Mouse (Mus musculus) spleen, embryonic (tissue): ENCODE data around the gene Snu13.

Source experiments
- CTCF ChIA-PET: fragments of 350-600 bp; sonication (Branson Sonifier 250); formaldehyde crosslinking; loops from one replicate; lab custom pipeline; 2022; lab: Charles Lee

The Snu13 gene

GRCm38 (mm10) chr15:82047080-82047883 is at the start of gene Snu13:
TSS of gene Snu13 (minus strand) at chr15:82047598.
- CTCF ChIA-PET = no interaction called here

DNA sequence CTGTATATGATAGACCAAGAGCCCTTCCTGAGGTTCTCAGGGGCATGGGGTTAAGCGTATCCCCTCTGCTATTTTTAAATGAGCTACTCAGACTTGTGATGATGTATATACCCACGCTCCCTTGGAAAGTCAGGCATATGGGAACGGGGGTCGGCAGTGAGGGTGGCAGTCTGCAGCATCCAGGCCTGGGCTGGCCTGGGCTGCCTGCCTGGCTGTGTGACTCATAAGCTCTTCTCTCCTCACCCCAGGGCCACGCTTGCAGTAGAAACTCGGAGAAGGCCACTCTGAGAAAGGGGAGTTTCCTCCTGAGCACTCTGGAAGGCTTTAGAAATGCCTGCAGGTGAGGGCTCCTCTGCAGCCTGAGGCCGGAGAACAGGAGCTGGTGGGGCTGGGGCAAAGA is 43.7 kb upstream of the Snu13 start:
- CTCF ChIA-PET = no interaction called here

DNA sequence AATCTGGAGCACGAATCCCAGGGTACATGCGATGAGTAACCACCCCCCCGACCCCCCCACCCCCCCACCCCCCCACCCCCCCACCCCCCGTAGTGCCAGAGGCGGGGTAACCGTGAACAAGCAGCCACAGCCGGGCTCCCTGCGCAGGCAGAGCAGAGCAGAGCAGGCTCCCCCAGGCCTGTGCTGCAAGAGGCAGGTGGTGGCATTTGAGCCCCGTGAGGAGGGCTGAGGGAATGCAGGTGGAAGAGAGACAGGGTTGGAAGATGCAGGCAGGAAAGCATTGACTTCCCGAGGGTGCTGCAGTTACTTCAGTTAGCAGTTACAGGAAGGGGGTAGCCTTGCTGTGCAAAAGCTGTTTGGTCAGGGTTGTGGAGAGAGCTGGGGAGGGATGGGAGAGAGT is 39.9 kb upstream of the Snu13 start:
- CTCF ChIA-PET = interaction anchor here (0.6 kb wide), 1 partner anchor 16 kb away, joined by 5 read pairs; no protein-coding TSS in a partner anchor

DNA sequence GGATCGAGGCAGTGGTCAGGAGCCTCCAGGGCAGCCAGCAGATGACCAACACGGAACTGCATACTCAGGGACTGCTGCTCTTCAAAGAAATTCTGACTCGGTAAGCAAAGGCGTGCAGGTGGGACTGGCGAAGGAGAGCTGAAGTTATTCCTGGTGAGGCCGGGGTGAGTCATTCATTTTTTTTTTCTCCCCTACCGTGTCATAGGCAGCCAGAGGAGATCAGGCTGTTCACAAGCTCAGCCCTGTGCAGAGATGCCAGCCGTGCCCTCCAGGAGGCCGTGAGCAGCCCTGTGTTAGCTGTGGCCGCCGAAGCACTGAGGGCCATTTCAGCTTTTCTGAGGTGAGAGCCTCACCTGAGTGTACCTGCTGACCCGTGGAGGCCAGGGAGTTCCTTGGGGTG is 38.7 kb upstream of the Snu13 start:
- CTCF ChIA-PET = interaction anchor here (0.6 kb wide), 2 partner anchors 115 to 923 kb away, joined by 3 to 4 read pairs; no protein-coding TSS in a partner anchor

DNA sequence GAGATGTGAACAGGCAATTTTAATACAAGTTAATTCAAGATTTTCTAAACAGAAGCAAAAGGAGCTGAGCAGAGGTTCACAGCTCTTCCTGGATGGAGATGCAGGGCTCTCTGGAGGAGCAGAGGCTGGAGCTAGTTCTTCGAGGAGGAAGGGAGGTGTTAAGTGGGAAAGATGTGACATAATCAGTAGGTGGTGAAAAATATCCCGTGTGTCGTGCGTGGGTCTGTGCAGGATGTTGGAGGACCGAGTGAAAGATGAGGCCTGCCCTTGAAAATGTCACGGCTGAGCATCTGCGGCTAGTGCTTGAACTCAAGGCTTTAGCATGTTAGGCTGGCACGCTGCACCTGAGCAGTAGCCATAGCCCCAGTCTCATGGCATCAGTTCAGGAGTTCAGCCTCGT is 38.2 kb upstream of the Snu13 start:
- CTCF ChIA-PET = interaction anchor here (0.6 kb wide), 2 partner anchors 114 to 924 kb away, joined by 3 to 4 read pairs; no protein-coding TSS in a partner anchor

- CTCF ChIA-PET = no interaction called here
Observed at GRCm38 (mm10) chr15:82081161-82081560, 33.8 kb upstream of the Snu13 start.

DNA sequence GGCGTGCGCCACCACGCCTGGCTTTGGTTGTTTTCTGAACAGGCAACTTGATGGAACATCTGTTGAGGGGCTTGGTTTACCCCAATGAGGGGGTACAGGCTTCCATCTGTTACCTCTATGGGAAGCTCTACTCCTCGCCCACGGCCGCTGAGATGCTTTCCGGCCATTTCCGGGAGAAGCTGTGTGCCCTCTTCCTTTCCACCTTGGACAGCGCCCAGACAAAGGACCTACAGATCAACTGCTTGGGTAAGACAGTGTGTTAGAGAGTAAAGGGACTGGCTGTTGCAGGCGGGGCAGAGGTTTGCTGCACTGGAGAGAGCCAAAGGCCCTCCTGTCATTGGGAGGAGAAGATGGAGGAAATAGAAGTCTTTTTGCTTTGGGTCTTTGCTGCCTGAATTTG is 32.5 kb upstream of the Snu13 start:
- CTCF ChIA-PET = interaction anchor here (0.8 kb wide), 1 partner anchor 109 kb away, joined by 5 read pairs; no protein-coding TSS in a partner anchor

- CTCF ChIA-PET = no interaction called here
Observed at GRCm38 (mm10) chr15:82073490-82073889, 26.1 kb upstream of the Snu13 start.

GRCm38 (mm10) chr15:82071816-82072469 is 24.5 kb upstream of the Snu13 start:
- CTCF ChIA-PET = no interaction called here

- CTCF ChIA-PET = no interaction called here
Observed at GRCm38 (mm10) chr15:82069898-82070297, 22.5 kb upstream of the Snu13 start, which contains the start of gene Mei1. TSS of gene Mei1 (plus strand) at chr15:82069996.

DNA sequence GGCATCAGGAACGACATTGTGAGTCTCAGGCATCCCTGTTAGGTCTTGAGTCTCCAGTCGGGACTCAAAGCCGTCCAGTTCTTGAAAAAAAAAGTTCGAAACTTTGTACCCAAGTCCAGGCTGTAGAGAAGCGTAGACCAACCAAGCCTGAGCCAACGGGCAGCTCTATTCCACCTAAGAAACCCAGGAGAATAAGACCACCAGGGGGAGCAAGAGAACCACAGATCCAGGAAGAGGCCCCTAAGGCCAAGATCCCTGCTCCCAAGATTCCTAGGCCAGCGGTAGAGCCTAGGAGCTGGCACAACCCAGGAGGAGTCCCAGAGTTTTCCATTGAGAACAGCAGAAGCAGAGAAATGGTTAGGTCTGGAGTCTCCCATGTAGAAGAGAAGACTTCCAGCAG is 18.1 kb upstream of the Snu13 start:
- CTCF ChIA-PET = interaction anchor here (0.7 kb wide), 1 partner anchor 171 kb away, joined by 3 read pairs; no protein-coding TSS in a partner anchor

GRCm38 (mm10) chr15:82063909-82064308 is 16.5 kb upstream of the Snu13 start:
- CTCF ChIA-PET = no interaction called here

- CTCF ChIA-PET = no interaction called here
Observed at GRCm38 (mm10) chr15:82058719-82059201, 11.4 kb upstream of the Snu13 start, which contains the start of gene 4930407I10Rik. TSS of gene 4930407I10Rik (plus strand) at chr15:82059151.

- CTCF ChIA-PET = interaction anchor here (0.6 kb wide), 1 partner anchor 173 kb away, joined by 3 read pairs; no protein-coding TSS in a partner anchor
Observed at GRCm38 (mm10) chr15:82052544-82052943, 5.1 kb upstream of the Snu13 start.

GRCm38 (mm10) chr15:82046246-82046891 is 1.0 kb downstream of the Snu13 start:
- CTCF ChIA-PET = no interaction called here

DNA sequence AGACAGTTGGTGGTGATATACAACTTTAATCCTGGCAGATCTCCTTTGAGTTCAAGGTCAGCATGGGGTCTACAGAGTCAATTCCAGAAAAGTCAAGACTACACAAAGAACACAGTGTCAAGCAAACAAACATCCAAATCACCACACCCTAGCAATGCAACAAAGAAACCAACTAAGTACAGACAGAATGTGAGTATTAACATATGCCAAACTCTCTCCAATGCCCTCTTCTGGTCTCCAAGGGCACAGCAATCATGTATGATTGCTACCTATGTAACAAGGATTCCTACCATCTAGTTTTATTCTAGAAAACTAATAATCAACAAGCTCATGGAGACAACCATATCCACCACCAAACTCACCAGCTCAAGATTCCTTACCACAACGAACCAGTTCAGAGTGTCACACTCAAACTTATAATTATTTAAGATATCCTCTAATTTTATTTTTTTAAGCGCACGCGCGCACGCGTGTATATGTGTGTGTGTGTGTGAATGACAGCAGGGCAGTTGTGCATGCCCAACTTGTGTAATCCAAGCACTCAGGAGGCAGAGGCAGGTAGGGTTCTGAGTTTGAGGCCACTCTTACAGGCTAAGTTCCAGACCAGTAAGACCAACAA is 3.1 kb downstream of the Snu13 start:
- CTCF ChIA-PET = interaction anchor here (0.6 kb wide), 1 partner anchor 189 kb away, joined by 7 read pairs; no protein-coding TSS in a partner anchor

DNA sequence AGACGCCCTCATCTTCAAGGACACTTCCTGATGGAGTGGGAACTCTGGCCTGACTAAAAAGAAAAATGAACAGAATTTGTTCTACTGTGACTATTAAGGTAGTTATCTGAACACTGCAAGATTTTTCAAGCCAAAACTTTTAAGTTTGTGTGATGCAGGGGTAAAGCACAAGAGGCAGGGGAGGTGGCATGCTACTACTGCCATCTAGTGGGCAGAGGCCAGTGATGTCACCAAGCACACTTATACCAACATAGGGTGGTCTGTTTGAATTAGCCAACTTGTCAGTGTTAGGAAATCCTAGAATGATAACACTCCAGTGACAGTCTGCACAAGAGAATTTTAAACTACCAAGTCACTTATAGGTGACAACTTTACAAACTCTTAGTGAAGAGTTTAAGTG is 6.7 kb downstream of the Snu13 start:
- CTCF ChIA-PET = no interaction called here

DNA sequence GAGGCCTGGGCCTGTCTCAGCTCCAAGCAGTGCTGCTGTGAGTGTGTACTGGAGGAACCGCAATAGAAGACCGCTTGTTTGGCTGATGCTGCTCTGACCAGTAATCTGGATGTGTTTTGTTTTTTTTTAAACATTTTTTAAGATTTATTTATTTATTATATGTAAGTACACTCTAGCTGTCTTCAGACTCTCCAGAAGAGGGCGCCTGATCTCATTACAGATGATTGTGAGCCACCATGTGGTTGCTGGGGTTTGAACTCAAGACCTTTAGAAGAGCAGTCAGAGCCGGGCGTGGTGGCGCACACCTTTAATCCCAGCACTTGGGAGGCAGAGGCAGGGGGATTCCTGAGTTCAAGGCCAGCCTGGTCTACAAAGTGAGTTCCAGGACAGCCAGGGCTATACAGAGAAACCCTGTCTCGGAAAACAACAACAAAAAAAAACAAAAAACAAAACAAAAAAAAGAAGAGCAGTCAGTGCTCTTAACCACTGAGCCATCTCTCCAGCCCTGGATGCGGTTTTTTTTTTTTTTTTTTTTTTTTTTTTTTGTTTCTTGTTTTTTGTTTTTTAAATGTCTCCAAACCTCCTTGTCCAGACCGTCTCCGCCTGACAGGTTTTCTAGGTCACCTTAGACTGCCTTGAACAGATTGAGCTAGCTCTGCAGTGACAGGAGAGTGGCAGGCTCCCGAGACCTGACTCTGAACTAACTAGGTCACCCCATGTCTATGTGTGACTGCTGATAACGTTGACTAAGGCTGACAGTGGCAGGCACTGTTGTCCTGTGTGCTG is 11.3 kb downstream of the Snu13 start:
- CTCF ChIA-PET = no interaction called here

DNA sequence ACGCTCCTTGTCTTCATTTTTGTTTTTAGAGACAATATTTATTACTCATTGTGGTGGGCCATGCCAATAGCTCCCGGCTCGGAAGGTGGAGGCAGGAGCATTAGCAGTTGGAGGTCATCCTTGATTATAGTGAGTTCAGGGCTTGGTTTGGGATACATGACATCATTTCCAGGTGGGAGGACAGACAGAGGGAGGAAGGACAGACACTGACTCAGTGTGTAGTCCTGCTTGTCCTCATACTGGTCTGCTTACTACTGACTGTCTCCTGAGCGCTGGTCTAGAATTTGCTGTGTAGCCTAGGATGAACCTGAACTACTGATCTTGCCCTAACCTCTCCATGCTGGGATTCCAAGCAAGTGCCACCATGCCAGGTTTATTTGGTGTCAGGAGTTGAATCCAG is 13.6 kb downstream of the Snu13 start, which contains the start of gene Desi1:
Gene Desi1 (minus strand): TSS at position 101 of the 400 bp plus-strand sequence.
- CTCF ChIA-PET = no interaction called here

GRCm38 (mm10) chr15:82032386-82032785 is 15.0 kb downstream of the Snu13 start:
- CTCF ChIA-PET = interaction anchor here (0.6 kb wide), 2 partner anchors 75 to 386 kb away, joined by 3 to 4 read pairs; no protein-coding TSS in a partner anchor
